Mouse (Mus musculus) left cerebral cortex, adult 11 months (tissue): ENCODE measurements around the gene Hbs1l.

Source experiments
- DNase-seq: peaks from one replicate; pipeline ENCODE4 v3.0.0; 2022; ENCODE audit warnings: low spot score

The Hbs1l gene

DNA sequence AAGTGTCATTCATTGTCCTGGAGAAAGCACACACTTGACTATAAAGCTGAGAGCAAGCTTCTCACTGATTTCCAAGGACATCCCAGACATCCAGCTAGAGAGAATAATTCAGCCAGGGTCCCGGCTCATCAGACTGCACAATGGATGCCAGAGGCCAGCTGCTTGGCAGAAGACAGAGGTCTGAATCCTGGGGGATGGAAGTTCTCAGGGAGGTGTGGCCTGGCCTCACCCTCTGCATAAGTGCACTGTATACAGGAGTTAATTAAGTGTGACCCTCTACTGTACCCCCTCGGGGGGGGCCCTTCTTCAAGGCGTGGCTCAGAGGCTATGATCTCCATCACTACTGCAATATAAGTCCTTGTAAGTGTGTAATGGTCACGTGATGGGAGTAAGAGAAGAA is 105.5 kb downstream of the Hbs1l start:
- no peak for DNase-seq

GRCm38 (mm10) chr10:21404822-21405221 is 109.0 kb downstream of the Hbs1l start:
- DNase-seq, result no peak

- DNase-seq, result no peak
Observed at GRCm38 (mm10) chr10:21405707-21406534, 110.1 kb downstream of the Hbs1l start.

DNA sequence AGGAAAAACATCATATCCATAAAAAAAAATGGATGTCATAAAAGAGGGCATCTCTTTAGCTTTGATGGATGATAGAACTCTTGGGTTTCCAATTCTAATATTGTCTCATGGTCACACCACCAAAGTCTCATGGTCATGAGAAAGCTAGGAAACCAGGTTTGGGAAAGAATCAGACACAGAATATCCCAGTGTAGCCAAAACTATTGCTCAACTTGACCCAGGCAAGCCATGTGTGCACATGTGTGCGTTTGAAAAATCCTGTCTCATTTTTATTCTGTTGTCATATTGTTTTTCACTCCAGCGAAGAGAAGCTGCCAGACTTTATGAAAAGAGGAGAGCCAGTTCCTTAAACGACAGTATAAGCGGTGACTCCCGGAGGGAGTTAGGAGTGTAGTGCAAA is 114.9 kb downstream of the Hbs1l start:
- DNase-seq, result no peak

DNA sequence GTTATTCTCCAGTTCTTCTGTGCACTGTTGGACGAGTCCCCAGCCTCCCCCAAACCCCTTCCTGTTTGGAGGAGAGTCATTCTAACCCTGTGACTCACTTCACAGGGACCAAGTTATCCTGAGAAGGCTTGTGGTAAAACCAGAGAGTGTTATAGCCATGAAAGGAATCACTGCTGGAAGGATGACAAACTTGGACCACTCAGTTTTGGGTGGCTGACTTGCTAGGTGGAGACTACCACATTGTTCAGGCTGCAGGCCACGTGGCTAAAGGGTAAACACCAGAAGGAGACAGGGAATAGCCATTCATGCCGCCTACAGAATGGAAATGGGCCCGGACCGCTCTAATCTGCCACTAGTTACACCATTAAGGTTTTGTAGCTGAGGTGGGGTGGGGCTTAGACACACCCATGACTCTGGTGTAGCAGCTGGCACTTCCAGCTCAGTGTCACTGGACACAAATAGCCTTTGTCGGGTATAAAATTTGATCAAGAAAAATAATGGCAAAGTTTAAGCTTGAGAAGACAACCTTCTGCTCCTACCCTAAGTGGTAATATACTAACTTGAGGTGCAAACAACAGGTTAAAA is 115.9 kb downstream of the Hbs1l start:
- DNase-seq, result no peak

DNA sequence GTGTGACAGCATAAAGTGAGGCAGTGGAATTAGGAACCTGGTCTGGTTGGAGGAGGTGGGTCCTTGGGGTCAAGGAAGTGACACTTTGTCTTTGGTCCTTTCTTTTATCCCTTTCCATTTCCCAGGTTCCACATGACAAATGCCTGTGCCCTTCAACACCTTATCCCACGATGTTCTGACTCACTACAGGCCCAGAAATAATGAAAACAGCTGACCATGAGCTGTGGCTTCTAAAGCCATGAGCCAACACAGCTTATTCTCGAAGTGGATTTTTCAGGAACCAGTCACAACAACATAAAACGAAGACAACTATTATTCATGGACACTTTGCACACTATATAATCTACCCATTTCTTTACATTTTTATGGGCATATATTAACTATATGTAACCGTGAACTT is 119.3 kb downstream of the Hbs1l start:
- DNase-seq, result no peak

DNA sequence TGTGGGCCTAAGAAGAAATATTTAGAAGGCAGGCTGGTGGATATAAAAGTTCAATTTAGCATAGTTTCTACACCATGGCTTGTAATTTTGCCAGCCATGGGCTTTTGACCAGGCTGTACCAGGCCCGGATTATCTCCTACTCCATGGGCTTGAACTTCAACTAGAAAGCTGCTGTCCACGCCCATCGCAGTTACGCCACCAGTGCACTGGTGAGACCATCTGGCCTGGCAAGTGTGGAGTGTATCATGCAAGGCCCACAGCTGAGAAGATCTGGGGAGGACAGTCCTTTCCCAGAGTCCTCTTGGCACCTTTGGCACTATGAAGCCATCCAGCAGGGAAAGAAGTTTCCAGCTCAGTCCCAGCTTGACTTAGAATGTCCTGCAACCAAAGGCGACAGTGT is 120.4 kb downstream of the Hbs1l start:
- no peak for DNase-seq
